Mouse (Mus musculus): ENCODE measurements around the gene Syne3. TPM values are rescaled to one million over a fixed set of nuclear protein-coding genes. Genes with fewer than 3 reads are reported as not detected.

The Syne3 gene
- total and polyA plus RNA-seq, 3 experiments = 2.3 to 8.5 (median 7.0) TPM

DNA sequence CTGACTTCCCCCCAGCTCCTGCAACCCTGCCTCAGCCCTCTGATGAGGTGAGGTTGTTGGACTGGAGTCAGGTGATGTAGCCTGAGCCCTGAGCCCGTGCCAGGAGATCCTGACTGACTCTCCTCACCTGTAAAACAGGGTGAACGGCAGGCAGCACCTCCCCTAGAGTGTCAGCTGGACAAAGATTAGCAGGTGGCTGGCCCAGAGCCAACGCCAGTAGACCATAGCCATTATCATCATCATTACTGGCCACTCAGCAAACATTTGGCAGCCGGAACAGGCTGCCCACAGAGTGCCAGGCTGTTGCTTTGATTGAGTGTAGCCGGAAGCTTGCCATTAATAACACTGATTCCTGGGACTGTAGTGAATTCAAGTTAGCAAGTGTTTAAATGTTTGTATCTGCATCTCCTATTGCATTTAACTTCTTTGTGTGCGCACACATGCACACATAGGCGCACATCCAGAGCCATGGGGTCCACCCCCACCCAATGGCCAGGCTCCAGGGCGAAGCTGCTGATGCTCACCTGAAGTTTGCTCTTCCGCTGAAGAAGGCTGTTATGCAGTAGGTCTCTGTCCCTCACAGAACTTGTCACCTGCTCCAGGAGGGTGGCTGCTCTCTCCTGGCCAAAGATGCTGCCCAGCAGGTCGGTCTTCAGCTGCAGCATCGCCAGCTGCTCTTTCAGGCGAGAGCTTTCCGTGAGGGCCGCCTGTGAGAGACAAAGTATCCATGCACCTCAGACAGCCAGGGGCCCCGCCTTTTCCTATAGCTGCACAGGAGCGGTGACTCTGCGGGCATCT, 54.4 kb downstream of the Syne3 start:
- no peak overlapping the region for H3K4me3 ChIP-seq
- H3K27ac ChIP-seq = no peak overlapping the region
- DNase-seq = peak; percentile 30 to 33
- no peak for TF ChIP-seq POLR2A (IDR thresholded peaks at IDR 0.05; ENCODE audit: insufficient read depth, low read depth, low read length)
- no peak for TF ChIP-seq CTCF (IDR thresholded peaks at IDR 0.05)
- TF ChIP-seq EP300 (IDR thresholded peaks at IDR 0.05; ENCODE audit: insufficient read depth, low read depth, low read length) = no peak
- H3K9ac ChIP-seq (ENCODE audit: low read depth, low read length) = no peak overlapping the region
- intact Hi-C loops (cut with DNase I) = no loop called here
- H3K4me1 ChIP-seq (ENCODE audit: control insufficient read depth, insufficient read depth, low read length) = no peaks in the 10 kb centered on the region; the same call in 1 of the 2 replicates
- 71% methylated on average over 17 of the region's 17 CpGs for WGBS
- no peaks in the 10 kb centered on the region for H3K79me2 ChIP-seq (replicated peaks; ENCODE audit: control insufficient read depth, insufficient read depth, low read length)
- no peaks in the 10 kb centered on the region for H3K27me3 ChIP-seq (ENCODE audit: control insufficient read depth, insufficient read depth, low read length)
- H3K36me3 ChIP-seq (ENCODE audit: control insufficient read depth, insufficient read depth, low read length) = no peaks in the 10 kb centered on the region

GRCm38 (mm10) chr12:104953941-104954340, 55.7 kb downstream of the Syne3 start:
- H3K4me3 ChIP-seq = no peak overlapping the region
- intact Hi-C loops (cut with DNase I) = loop anchor here (2.0 kb wide), 1 partner anchor 149 kb away; no protein-coding TSS in a partner anchor
- DNase-seq = peak; percentile 33 to 68
- H3K27ac ChIP-seq = no peak overlapping the region
- no peaks in the 10 kb centered on the region for H3K36me3 ChIP-seq (ENCODE audit: control insufficient read depth, insufficient read depth, low read length)
- H3K79me2 ChIP-seq (replicated peaks; ENCODE audit: control insufficient read depth, insufficient read depth, low read length) = no peaks in the 10 kb centered on the region
- H3K27me3 ChIP-seq (ENCODE audit: control insufficient read depth, insufficient read depth, low read length) = no peaks in the 10 kb centered on the region
- WGBS = 43% methylated on average over 4 of the region's 4 CpGs
- H3K9ac ChIP-seq (ENCODE audit: low read depth, low read length) = no peak overlapping the region
- H3K4me1 ChIP-seq (ENCODE audit: control insufficient read depth, insufficient read depth, low read length) = no peaks in the 10 kb centered on the region; the same call in 1 of the 2 replicates
- TF ChIP-seq EP300 (IDR thresholded peaks at IDR 0.05; ENCODE audit: insufficient read depth, low read depth, low read length) = peak; percentile 57; the same call in 1 of the 2 replicates
- TF ChIP-seq CTCF (IDR thresholded peaks at IDR 0.05) = peak; percentile 67
- TF ChIP-seq POLR2A (IDR thresholded peaks at IDR 0.05; ENCODE audit: insufficient read depth, low read depth, low read length) = no peak

DNA sequence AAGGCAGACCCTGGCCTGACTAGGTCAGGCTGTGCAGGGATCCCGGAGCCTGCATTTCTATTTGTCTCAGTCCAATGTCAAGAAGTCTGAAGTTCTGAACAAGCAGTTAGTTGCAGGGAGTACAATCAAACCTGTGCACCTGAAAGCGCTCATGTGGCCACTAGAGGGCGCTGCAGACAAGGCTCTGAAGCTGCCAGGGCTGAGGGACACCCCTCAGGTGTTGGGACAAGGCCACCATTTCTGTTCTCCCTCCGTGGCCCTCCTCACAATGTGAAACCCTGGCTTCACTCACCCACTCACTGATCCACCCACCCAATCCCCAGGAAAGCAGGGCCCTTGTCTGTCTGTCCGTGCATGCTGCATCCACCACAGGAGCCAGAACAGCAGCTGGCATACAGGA, 57.2 kb downstream of the Syne3 start:
- intact Hi-C loops (cut with DNase I) = loop anchor here (1.0 to 2.0 kb wide), 2 partner anchors 73 to 150 kb away; no protein-coding TSS in a partner anchor
- DNase-seq = peak; percentile 73 to 84
- no peaks in the 10 kb centered on the region for H3K27me3 ChIP-seq (ENCODE audit: control insufficient read depth, insufficient read depth, low read length)
- TF ChIP-seq CTCF (IDR thresholded peaks at IDR 0.05) (peak; percentile 96), EP300 (IDR thresholded peaks at IDR 0.05; ENCODE audit: insufficient read depth, low read depth, low read length) (peak; percentile 80), POLR2A (IDR thresholded peaks at IDR 0.05; ENCODE audit: insufficient read depth, low read depth, low read length) (no peak)
- H3K36me3 ChIP-seq (ENCODE audit: control insufficient read depth, insufficient read depth, low read length) = no peaks in the 10 kb centered on the region
- no peaks in the 10 kb centered on the region for H3K79me2 ChIP-seq (replicated peaks; ENCODE audit: control insufficient read depth, insufficient read depth, low read length)
- WGBS = 22% methylated on average over 5 of the region's 5 CpGs
- no peak overlapping the region for H3K4me3 ChIP-seq
- no peak overlapping the region for H3K9ac ChIP-seq (ENCODE audit: low read depth, low read length)
- no peak overlapping the region for H3K27ac ChIP-seq
- H3K4me1 ChIP-seq (ENCODE audit: control insufficient read depth, insufficient read depth, low read length) = no peaks in the 10 kb centered on the region; the same call in 1 of the 2 replicates

DNA sequence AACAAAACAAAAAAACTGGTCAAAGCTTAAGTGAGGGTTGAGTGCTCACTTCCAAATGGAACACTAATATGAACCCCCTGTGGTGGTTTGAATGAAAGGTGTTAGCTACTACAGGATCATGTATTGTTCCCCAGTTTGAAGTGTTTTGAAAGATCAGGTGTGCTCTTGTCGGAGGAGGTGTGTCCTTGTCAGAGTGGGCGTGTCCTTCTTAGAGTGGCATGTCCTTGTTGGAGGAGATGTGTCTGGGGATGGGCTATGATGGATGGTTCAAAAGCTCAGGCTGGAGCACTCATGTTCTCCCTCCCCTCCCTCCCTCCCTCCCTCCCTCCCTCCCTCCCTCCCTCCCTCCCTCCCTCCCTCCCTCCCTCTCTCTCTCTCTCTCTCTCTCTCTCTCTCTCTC, 61.7 kb downstream of the Syne3 start:
- Histone ChIP-seq H3K79me2 (replicated peaks; ENCODE audit: control insufficient read depth, insufficient read depth, low read length) (no peaks in the 10 kb centered on the region), H3K4me3 (no peak overlapping the region), H3K27me3 (ENCODE audit: control insufficient read depth, insufficient read depth, low read length) (no peaks in the 10 kb centered on the region), H3K9ac (ENCODE audit: low read depth, low read length) (no peak overlapping the region), H3K27ac (no peak overlapping the region), H3K4me1 (ENCODE audit: control insufficient read depth, insufficient read depth, low read length) (no peaks in the 10 kb centered on the region), H3K36me3 (ENCODE audit: control insufficient read depth, insufficient read depth, low read length) (no peaks in the 10 kb centered on the region)
- 81% methylated on average over 2 of the region's 2 CpGs for WGBS
- TF ChIP-seq POLR2A (IDR thresholded peaks at IDR 0.05; ENCODE audit: insufficient read depth, low read depth, low read length) = no peak
- TF ChIP-seq EP300 (IDR thresholded peaks at IDR 0.05; ENCODE audit: insufficient read depth, low read depth, low read length) = no peak
- no peak for TF ChIP-seq CTCF (IDR thresholded peaks at IDR 0.05)
- intact Hi-C loops (cut with DNase I) = no loop called here
- no peak for DNase-seq

DNA sequence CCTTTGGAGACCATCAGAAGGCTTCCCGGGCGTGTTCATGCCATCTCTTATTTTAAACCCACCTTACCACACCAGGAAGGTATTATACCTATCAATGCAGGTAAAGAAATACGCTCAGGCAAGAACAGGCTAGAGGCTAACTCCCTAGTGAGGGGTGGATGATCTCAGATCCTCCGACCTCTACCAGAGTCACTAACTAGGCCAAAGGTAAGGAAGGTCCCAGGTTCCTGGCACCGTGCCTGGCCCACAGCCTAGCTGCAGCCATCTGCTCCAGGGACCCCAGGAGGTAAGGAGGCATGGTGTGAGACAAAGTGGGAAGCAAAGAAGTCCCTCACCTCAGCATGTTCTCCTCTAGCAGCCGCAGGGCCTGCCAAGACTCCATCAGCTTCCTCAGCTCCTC, 63.4 kb downstream of the Syne3 start:
- intact Hi-C loops (cut with DNase I) = no loop called here
- Histone ChIP-seq H3K36me3 (ENCODE audit: control insufficient read depth, insufficient read depth, low read length) (no peaks in the 10 kb centered on the region), H3K4me1 (ENCODE audit: control insufficient read depth, insufficient read depth, low read length) (no peaks in the 10 kb centered on the region), H3K4me3 (no peak overlapping the region), H3K27ac (no peak overlapping the region), H3K9ac (ENCODE audit: low read depth, low read length) (no peak overlapping the region), H3K27me3 (ENCODE audit: control insufficient read depth, insufficient read depth, low read length) (no peaks in the 10 kb centered on the region), H3K79me2 (replicated peaks; ENCODE audit: control insufficient read depth, insufficient read depth, low read length) (no peaks in the 10 kb centered on the region)
- no peak for TF ChIP-seq CTCF (IDR thresholded peaks at IDR 0.05)
- TF ChIP-seq EP300 (IDR thresholded peaks at IDR 0.05; ENCODE audit: insufficient read depth, low read depth, low read length) = no peak
- 88% methylated on average over 6 of the region's 6 CpGs for WGBS
- no peak for DNase-seq

- no peaks in the 10 kb centered on the region for H3K79me2 ChIP-seq (replicated peaks; ENCODE audit: control insufficient read depth, insufficient read depth, low read length)
- no peak overlapping the region for H3K4me3 ChIP-seq
- no peak overlapping the region for H3K27ac ChIP-seq
- no peaks in the 10 kb centered on the region for H3K36me3 ChIP-seq (ENCODE audit: control insufficient read depth, insufficient read depth, low read length)
- DNase-seq = no peak
- WGBS = 87% methylated on average over 9 of the region's 9 CpGs
- TF ChIP-seq EP300 (IDR thresholded peaks at IDR 0.05; ENCODE audit: insufficient read depth, low read depth, low read length) (no peak), POLR2A (IDR thresholded peaks at IDR 0.05; ENCODE audit: insufficient read depth, low read depth, low read length) (no peak), CTCF (IDR thresholded peaks at IDR 0.05) (no peak)
- H3K9ac ChIP-seq (ENCODE audit: low read depth, low read length) = no peak overlapping the region
- H3K27me3 ChIP-seq (ENCODE audit: control insufficient read depth, insufficient read depth, low read length) = no peaks in the 10 kb centered on the region
- H3K4me1 ChIP-seq (ENCODE audit: control insufficient read depth, insufficient read depth, low read length) = no peaks in the 10 kb centered on the region
- intact Hi-C loops (cut with DNase I) = no loop called here
Measured at GRCm38 (mm10) chr12:104940466-104940865, 69.1 kb downstream of the Syne3 start.
